Mouse (Mus musculus): ENCODE data around the gene Agbl4. TPM values are rescaled to one million over a fixed set of nuclear protein-coding genes. Genes with fewer than 3 reads are reported as not detected.

The Agbl4 gene
- polyA plus RNA-seq, 1 experiment from 2014 or later, result 0.19 TPM

GRCm38 (mm10) chr4:111495949-111496348 lies 1098.5 kb downstream of the Agbl4 start:
- H3K27me3 ChIP-seq (ENCODE audit: control insufficient read depth, insufficient read depth, low read length), result no peaks in the 10 kb centered on the region
- no peak overlapping the region for H3K4me2 ChIP-seq (replicated peaks; ENCODE audit: low read depth, low read length)
- ATAC-seq (ENCODE audit: insufficient number of reproducible peaks, insufficient read depth, low FRiP score, low read depth), result peak; percentile 29; the same call in 1 of the 2 replicates
- 5% methylated on average over 2 of the region's 2 CpGs for whole genome bisulfite sequencing
- H3K4me1 ChIP-seq (ENCODE audit: control insufficient read depth, insufficient read depth, low read length), result no peaks in the 10 kb centered on the region
- H3K9me3 ChIP-seq (ENCODE audit: control insufficient read depth, low read depth, low read length), result no peaks in the 10 kb centered on the region
- H3K36me3 ChIP-seq (ENCODE audit: control insufficient read depth, insufficient read depth, low read length), result no peaks in the 10 kb centered on the region
- no peak overlapping the region for H3K27ac ChIP-seq (ENCODE audit: low read length)
- no peak overlapping the region for H3K9ac ChIP-seq (replicated peaks; ENCODE audit: low read depth, low read length)
- no peak overlapping the region for H3K4me3 ChIP-seq (ENCODE audit: low read depth, low read length)

DNA sequence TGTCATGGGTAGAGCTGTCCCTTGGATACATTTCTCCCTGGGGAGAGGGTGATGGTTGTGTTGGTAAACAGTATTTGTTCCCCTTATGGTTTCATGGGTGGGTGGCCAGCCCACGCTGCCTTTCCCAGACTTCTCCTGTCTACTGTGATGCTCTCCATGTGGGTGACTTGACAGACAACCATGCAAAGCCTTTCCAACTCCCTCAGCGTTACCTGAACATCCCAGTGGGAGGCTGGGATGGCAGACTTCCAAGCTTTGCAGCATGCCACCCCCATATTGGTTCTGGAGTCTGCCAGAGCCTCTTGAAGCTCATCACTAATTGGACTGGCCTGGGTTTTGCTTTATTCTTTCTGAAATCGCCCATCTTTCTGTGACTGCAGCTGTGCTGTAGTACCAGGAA lies 1101.3 kb downstream of the Agbl4 start:
- H3K9me3 ChIP-seq (ENCODE audit: control insufficient read depth, low read depth, low read length), result no peaks in the 10 kb centered on the region
- no peak for ATAC-seq (ENCODE audit: insufficient number of reproducible peaks, insufficient read depth, low FRiP score, low read depth)
- no peaks in the 10 kb centered on the region for H3K4me1 ChIP-seq (ENCODE audit: control insufficient read depth, insufficient read depth, low read length)

DNA sequence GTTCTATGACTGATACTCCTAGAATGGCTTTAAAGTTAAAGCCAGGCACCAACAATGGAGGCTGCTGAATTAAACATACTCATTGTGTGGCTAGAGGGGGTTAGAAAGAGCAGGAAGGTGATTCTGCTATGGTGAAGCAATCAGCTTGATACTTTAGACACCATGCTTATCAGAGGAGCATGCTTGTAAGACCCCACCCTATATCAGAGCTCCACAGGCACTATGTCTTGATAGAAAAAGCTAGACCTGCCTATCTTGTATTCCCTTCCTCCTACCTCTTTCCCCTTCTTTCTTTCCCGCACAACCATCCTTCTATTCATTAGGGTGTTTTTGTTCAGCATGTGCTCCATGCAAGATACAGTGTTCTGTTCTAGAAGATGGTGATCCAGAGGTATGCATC lies 1104.0 kb downstream of the Agbl4 start:
- no peak; the same call in 1 of the 2 replicates for ATAC-seq (ENCODE audit: insufficient number of reproducible peaks, insufficient read depth, low FRiP score, low read depth)

More for the DNA sequence above, 1101.3 kb downstream of the Agbl4 start:
- WGBS, result 69% methylated on average over 3 of the region's 3 CpGs
- Histone ChIP-seq H3K27ac (ENCODE audit: low read length) (no peak overlapping the region), H3K9ac (replicated peaks; ENCODE audit: low read depth, low read length) (no peak overlapping the region), H3K36me3 (ENCODE audit: control insufficient read depth, insufficient read depth, low read length) (no peaks in the 10 kb centered on the region), H3K4me3 (ENCODE audit: low read depth, low read length) (no peak overlapping the region), H3K27me3 (ENCODE audit: control insufficient read depth, insufficient read depth, low read length) (no peaks in the 10 kb centered on the region), H3K4me2 (replicated peaks; ENCODE audit: low read depth, low read length) (no peak overlapping the region)

DNA sequence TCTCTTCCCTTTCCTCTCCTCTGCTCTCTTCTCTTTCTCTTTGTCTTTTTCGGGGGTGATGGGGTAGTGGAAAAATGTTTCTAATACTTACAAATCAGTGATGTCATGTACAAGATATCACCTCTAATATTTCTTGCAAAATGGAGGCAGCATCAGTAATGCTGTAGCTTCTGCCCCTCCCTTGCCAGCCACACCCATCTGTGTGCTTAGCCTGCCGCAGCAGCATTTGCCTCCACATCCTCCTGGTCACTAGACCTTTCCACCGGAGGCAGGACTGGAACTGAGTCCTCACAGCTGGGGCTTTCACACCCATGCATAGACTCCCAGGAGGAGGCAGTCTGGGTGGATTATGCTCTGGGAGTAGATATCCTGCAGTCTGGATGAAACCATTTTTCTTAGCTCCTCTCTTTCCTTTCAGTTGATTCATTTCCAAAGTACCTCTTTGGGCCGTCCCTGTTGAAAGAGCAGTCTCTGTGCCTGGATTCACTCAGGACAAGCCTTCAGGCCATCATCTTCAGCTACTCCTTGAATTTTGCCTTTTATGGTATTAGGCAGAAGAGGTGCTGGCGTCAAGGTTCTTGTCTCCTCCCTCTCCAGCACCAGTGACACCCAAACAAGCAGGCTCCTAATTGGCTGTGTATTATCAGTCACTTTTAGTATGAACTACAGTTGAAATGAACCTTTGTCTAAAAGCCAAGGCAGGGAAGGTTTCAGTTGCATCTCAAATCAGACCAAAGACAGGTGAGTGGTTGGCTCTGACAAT lies 1105.7 kb downstream of the Agbl4 start:
- Histone ChIP-seq H3K9me3 (ENCODE audit: control insufficient read depth, low read depth, low read length) (no peaks in the 10 kb centered on the region), H3K4me2 (replicated peaks; ENCODE audit: low read depth, low read length) (no peak overlapping the region), H3K27ac (ENCODE audit: low read length) (no peak overlapping the region; the same call in 1 of the 2 replicates), H3K36me3 (ENCODE audit: control insufficient read depth, insufficient read depth, low read length) (no peaks in the 10 kb centered on the region), H3K4me3 (ENCODE audit: low read depth, low read length) (no peak overlapping the region), H3K27me3 (ENCODE audit: control insufficient read depth, insufficient read depth, low read length) (no peaks in the 10 kb centered on the region), H3K9ac (replicated peaks; ENCODE audit: low read depth, low read length) (no peak overlapping the region), H3K4me1 (ENCODE audit: control insufficient read depth, insufficient read depth, low read length) (no peaks in the 10 kb centered on the region)
- no peak for ATAC-seq (ENCODE audit: insufficient number of reproducible peaks, insufficient read depth, low FRiP score, low read depth)
- 46% methylated on average over 5 of the region's 5 CpGs for WGBS

More for the DNA sequence above, 1104.0 kb downstream of the Agbl4 start:
- Histone ChIP-seq H3K9me3 (ENCODE audit: control insufficient read depth, low read depth, low read length) (no peaks in the 10 kb centered on the region), H3K9ac (replicated peaks; ENCODE audit: low read depth, low read length) (no peak overlapping the region), H3K4me3 (ENCODE audit: low read depth, low read length) (no peak overlapping the region), H3K4me1 (ENCODE audit: control insufficient read depth, insufficient read depth, low read length) (no peaks in the 10 kb centered on the region), H3K27ac (ENCODE audit: low read length) (no peak overlapping the region), H3K36me3 (ENCODE audit: control insufficient read depth, insufficient read depth, low read length) (no peaks in the 10 kb centered on the region), H3K27me3 (ENCODE audit: control insufficient read depth, insufficient read depth, low read length) (no peaks in the 10 kb centered on the region), H3K4me2 (replicated peaks; ENCODE audit: low read depth, low read length) (no peak overlapping the region)
- 86% methylated on average over 1 of the region's 1 CpGs for WGBS

DNA sequence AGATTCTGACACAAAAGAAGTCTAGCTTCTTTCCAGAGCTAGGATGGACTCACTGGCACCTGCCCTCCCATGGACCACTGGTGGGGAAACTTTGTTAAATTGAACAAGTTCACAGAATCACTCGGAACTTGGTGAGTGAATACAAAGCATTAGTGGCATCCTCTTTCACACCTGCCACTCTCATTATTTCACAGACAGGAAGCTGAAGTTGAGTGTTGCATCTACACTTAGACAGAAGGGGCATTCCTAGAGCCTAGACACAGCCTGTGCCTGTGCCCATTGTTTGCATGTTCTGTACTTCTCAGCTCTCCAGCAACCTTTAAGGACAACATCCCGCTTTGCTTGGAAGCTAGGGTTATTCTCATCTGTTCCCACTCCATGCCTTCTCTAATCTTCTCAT lies 1107.5 kb downstream of the Agbl4 start:
- H3K4me1 ChIP-seq (ENCODE audit: control insufficient read depth, insufficient read depth, low read length), result no peaks in the 10 kb centered on the region
- no peaks in the 10 kb centered on the region for H3K27me3 ChIP-seq (ENCODE audit: control insufficient read depth, insufficient read depth, low read length)
- H3K9ac ChIP-seq (replicated peaks; ENCODE audit: low read depth, low read length), result no peak overlapping the region
- no peak overlapping the region for H3K27ac ChIP-seq (ENCODE audit: low read length)
- 89% methylated on average over 2 of the region's 2 CpGs for WGBS
- ATAC-seq (ENCODE audit: insufficient number of reproducible peaks, insufficient read depth, low FRiP score, low read depth), result no peak
- H3K9me3 ChIP-seq (ENCODE audit: control insufficient read depth, low read depth, low read length), result no peaks in the 10 kb centered on the region
- no peak overlapping the region for H3K4me3 ChIP-seq (ENCODE audit: low read depth, low read length)
- no peak overlapping the region for H3K4me2 ChIP-seq (replicated peaks; ENCODE audit: low read depth, low read length)
- no peaks in the 10 kb centered on the region for H3K36me3 ChIP-seq (ENCODE audit: control insufficient read depth, insufficient read depth, low read length)

DNA sequence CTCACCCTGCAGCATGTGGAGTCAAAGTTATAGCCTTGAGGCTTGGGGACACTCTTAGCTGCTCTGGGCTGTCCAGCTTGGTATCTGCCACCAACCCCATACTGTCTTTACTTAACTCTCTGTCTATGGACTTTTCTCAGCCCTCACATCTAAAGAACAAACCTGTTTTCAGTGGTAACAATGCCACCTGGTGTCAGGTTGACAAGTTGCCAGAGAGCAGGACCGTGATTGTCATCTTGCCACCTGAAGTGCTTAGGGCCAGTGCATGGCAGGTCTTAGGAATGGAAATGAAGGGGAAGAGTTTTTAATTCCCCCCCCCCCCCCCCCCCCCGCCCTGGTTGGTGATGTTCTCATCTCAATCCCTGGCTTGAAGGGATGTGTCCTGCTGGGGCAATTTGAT lies 1112.7 kb downstream of the Agbl4 start:
- 52% methylated on average over 1 of the region's 2 CpGs for WGBS
- H3K27me3 ChIP-seq (ENCODE audit: control insufficient read depth, insufficient read depth, low read length), result no peaks in the 10 kb centered on the region
- H3K36me3 ChIP-seq (ENCODE audit: control insufficient read depth, insufficient read depth, low read length), result no peaks in the 10 kb centered on the region
- H3K9me3 ChIP-seq (ENCODE audit: control insufficient read depth, low read depth, low read length), result no peaks in the 10 kb centered on the region
- H3K9ac ChIP-seq (replicated peaks; ENCODE audit: low read depth, low read length), result no peak overlapping the region
- H3K27ac ChIP-seq (ENCODE audit: low read length), result no peak overlapping the region
- H3K4me2 ChIP-seq (replicated peaks; ENCODE audit: low read depth, low read length), result no peak overlapping the region
- ATAC-seq (ENCODE audit: insufficient number of reproducible peaks, insufficient read depth, low FRiP score, low read depth), result no peak
- H3K4me3 ChIP-seq (ENCODE audit: low read depth, low read length), result no peak overlapping the region
- H3K4me1 ChIP-seq (ENCODE audit: control insufficient read depth, insufficient read depth, low read length), result 0 out of 2 replicates have a peak, but pooled peaks cover 3% of the 10 kb centered on the region

- Histone ChIP-seq H3K9ac (replicated peaks; ENCODE audit: low read depth, low read length) (no peak overlapping the region), H3K27ac (ENCODE audit: low read length) (no peak overlapping the region), H3K4me3 (ENCODE audit: low read depth, low read length) (no peak overlapping the region), H3K36me3 (ENCODE audit: control insufficient read depth, insufficient read depth, low read length) (no peaks in the 10 kb centered on the region), H3K9me3 (ENCODE audit: control insufficient read depth, low read depth, low read length) (no peaks in the 10 kb centered on the region), H3K4me1 (ENCODE audit: control insufficient read depth, insufficient read depth, low read length) (0 out of 2 replicates have a peak, but pooled peaks cover 3% of the 10 kb centered on the region), H3K27me3 (ENCODE audit: control insufficient read depth, insufficient read depth, low read length) (no peaks in the 10 kb centered on the region), H3K4me2 (replicated peaks; ENCODE audit: low read depth, low read length) (no peak overlapping the region)
- ATAC-seq (ENCODE audit: insufficient number of reproducible peaks, insufficient read depth, low FRiP score, low read depth), result no peak
- 45% methylated on average over 3 of the region's 3 CpGs for whole genome bisulfite sequencing
Observed at GRCm38 (mm10) chr4:111513921-111514320, 1116.5 kb downstream of the Agbl4 start.

- H3K27ac ChIP-seq (ENCODE audit: low read length), result no peak overlapping the region
- H3K9me3 ChIP-seq (ENCODE audit: control insufficient read depth, low read depth, low read length), result no peaks in the 10 kb centered on the region
- 90% methylated on average over 2 of the region's 2 CpGs for WGBS
- no peak for ATAC-seq (ENCODE audit: insufficient number of reproducible peaks, insufficient read depth, low FRiP score, low read depth)
- no peak overlapping the region for H3K4me3 ChIP-seq (ENCODE audit: low read depth, low read length)
- no peaks in the 10 kb centered on the region for H3K36me3 ChIP-seq (ENCODE audit: control insufficient read depth, insufficient read depth, low read length)
- no peak overlapping the region for H3K9ac ChIP-seq (replicated peaks; ENCODE audit: low read depth, low read length)
- no peaks in the 10 kb centered on the region for H3K27me3 ChIP-seq (ENCODE audit: control insufficient read depth, insufficient read depth, low read length)
- H3K4me2 ChIP-seq (replicated peaks; ENCODE audit: low read depth, low read length), result no peak overlapping the region
- H3K4me1 ChIP-seq (ENCODE audit: control insufficient read depth, insufficient read depth, low read length), result 0 out of 2 replicates have a peak, but pooled peaks cover 3% of the 10 kb centered on the region
Observed at GRCm38 (mm10) chr4:111516136-111516535, 1118.7 kb downstream of the Agbl4 start.
